ENCODE assay signal across 14 mouse cellular contexts in genomic region chr10:120787202-120787601, GRCm38 (mm10).
DNase-seq lines count a peak whose midpoint lies in the region; ATAC-seq and TF ChIP-seq lines count a peak whose summit lies in the region.
"Had no signal": no experiment of that assay in that cellular context is flagged by ENCODE, and none has a peak within 500 bp of the region (broad histone marks: within the 10 kb centered on the region; RNA-seq: fewer than 3 reads in every experiment).

No protein-coding gene starts in this region.

- 0 out of 2 replicates have a peak, but pooled peaks have one; percentile 49 for ATAC-seq in embryonic facial prominence, embryonic 11.5 days (replicated peaks; ENCODE audit: insufficient number of reproducible peaks, low FRiP score, low TSS enrichment, low read depth)
- ATAC-seq in hindbrain, embryonic 14.5 days (ENCODE audit: low FRiP score): peak; percentile 43; the same call in 1 of the 2 replicates
- no peak for ATAC-seq in neural tube, embryonic 11.5 days (ENCODE audit: insufficient read depth, low FRiP score, low TSS enrichment)
- ATAC-seq in liver, postnatal 0 days: no peak

- WGBS in embryonic facial prominence, embryonic 11.5 days: 42% methylated on average over 10 of the region's 10 CpGs
- 21% methylated on average over 10 of the region's 10 CpGs for WGBS in hindbrain, embryonic 14.5 days
- 9% methylated on average over 10 of the region's 10 CpGs for WGBS in neural tube, embryonic 11.5 days
- 67% methylated on average over 10 of the region's 10 CpGs for WGBS in liver, postnatal 0 days (ENCODE audit: insufficient replicate concordance)

- H3K4me2 ChIP-seq in embryonic facial prominence, embryonic 11.5 days (ENCODE audit: low read depth, low read length): no peak overlapping the region
- no peak overlapping the region for H3K4me2 ChIP-seq in hindbrain, embryonic 14.5 days (replicated peaks)
- no peak overlapping the region for H3K4me2 ChIP-seq in neural tube, embryonic 11.5 days (ENCODE audit: low read depth)
- no peak overlapping the region for H3K4me2 ChIP-seq in liver, postnatal 0 days (ENCODE audit: low read depth, low read length)
- H3K4me2 ChIP-seq: embryonic facial prominence, embryonic 13.5 days had no signal

- no peak overlapping the region for H3K4me3 ChIP-seq in gastrocnemius, adult 2 months
- no peak overlapping the region for H3K4me3 ChIP-seq in embryonic facial prominence, embryonic 11.5 days (ENCODE audit: low read depth, low read length)
- H3K4me3 ChIP-seq in hindbrain, embryonic 14.5 days (replicated peaks; ENCODE audit: low read length): no peak overlapping the region
- no peak overlapping the region for H3K4me3 ChIP-seq in neural tube, embryonic 11.5 days (ENCODE audit: low read depth, low read length)
- H3K4me3 ChIP-seq in liver, postnatal 0 days (ENCODE audit: low read depth, low read length): no peak overlapping the region
- H3K4me3 ChIP-seq: embryonic facial prominence, embryonic 13.5 days had no signal

- H3K27me3 ChIP-seq in embryonic facial prominence, embryonic 11.5 days (ENCODE audit: control insufficient read depth, insufficient read depth, low read length): no peaks in the 10 kb centered on the region
- no peaks in the 10 kb centered on the region for H3K27me3 ChIP-seq in hindbrain, embryonic 14.5 days (ENCODE audit: control insufficient read depth, insufficient read depth, low read length)
- H3K27me3 ChIP-seq in neural tube, embryonic 11.5 days (ENCODE audit: control insufficient read depth, insufficient read depth, low read length): no peaks in the 10 kb centered on the region
- H3K27me3 ChIP-seq in liver, postnatal 0 days (ENCODE audit: insufficient read depth, low read length): no peaks in the 10 kb centered on the region
- H3K27me3 ChIP-seq: embryonic facial prominence, embryonic 13.5 days had no signal

- DNase-seq in gastrocnemius, adult 2 months: peak; percentile 61
- no peak for DNase-seq in gastrocnemius, postnatal 36 days
- no peak for DNase-seq in embryonic facial prominence, embryonic 11.5 days (ENCODE audit: low spot score)
- DNase-seq in hindbrain, embryonic 14.5 days (ENCODE audit: low spot score): peak; percentile 44
- peak; percentile 58 for DNase-seq in neural tube, embryonic 11.5 days (ENCODE audit: low spot score)
- no peak for DNase-seq in lung, postnatal 10 days
- DNase-seq in cerebellum, adult 8-10 months: no peak
- DNase-seq in liver, postnatal 0 days: no peak
- DNase-seq: B cell, adult 2 months; cerebellum, adult 11-12 months; kidney, adult 9 months; lung, adult 2 months; thymus, postnatal 14 days had no signal

- TF ChIP-seq EP300 in liver, postnatal 0 days (IDR thresholded peaks at IDR 0.05; ENCODE audit: low read depth): no peak

- H3K4me1 ChIP-seq in embryonic facial prominence, embryonic 11.5 days (ENCODE audit: control insufficient read depth, insufficient read depth, low read length): no peaks in the 10 kb centered on the region
- peaks cover 12% of the 10 kb centered on the region for H3K4me1 ChIP-seq in hindbrain, embryonic 14.5 days (replicated peaks; ENCODE audit: control insufficient read depth, insufficient read depth, low read length)
- peaks cover 10% of the 10 kb centered on the region; the same call in 1 of the 2 replicates for H3K4me1 ChIP-seq in neural tube, embryonic 11.5 days (ENCODE audit: control insufficient read depth, insufficient read depth, low read length)
- no peaks in the 10 kb centered on the region for H3K4me1 ChIP-seq in liver, postnatal 0 days (ENCODE audit: insufficient read depth)

- no peaks in the 10 kb centered on the region for H3K9me3 ChIP-seq in embryonic facial prominence, embryonic 11.5 days (replicated peaks; ENCODE audit: control insufficient read depth, low read length)
- no peaks in the 10 kb centered on the region for H3K9me3 ChIP-seq in hindbrain, embryonic 14.5 days (ENCODE audit: control insufficient read depth, low read length)
- H3K9me3 ChIP-seq in neural tube, embryonic 11.5 days (ENCODE audit: control insufficient read depth, low read length): no peaks in the 10 kb centered on the region
- H3K9me3 ChIP-seq in liver, postnatal 0 days (ENCODE audit: low read length): no peaks in the 10 kb centered on the region
- H3K9me3 ChIP-seq: embryonic facial prominence, embryonic 13.5 days had no signal

- H3K9ac ChIP-seq in embryonic facial prominence, embryonic 11.5 days (replicated peaks; ENCODE audit: low read length): no peak overlapping the region
- H3K9ac ChIP-seq in hindbrain, embryonic 14.5 days: no peak overlapping the region
- no peak overlapping the region for H3K9ac ChIP-seq in neural tube, embryonic 11.5 days (ENCODE audit: low read length)
- H3K9ac ChIP-seq in liver, postnatal 0 days (replicated peaks): no peak overlapping the region
- H3K9ac ChIP-seq: embryonic facial prominence, embryonic 13.5 days had no signal

- H3K36me3 ChIP-seq in embryonic facial prominence, embryonic 11.5 days (replicated peaks; ENCODE audit: control insufficient read depth, insufficient read depth, low read depth, low read length): no peaks in the 10 kb centered on the region
- no peaks in the 10 kb centered on the region for H3K36me3 ChIP-seq in hindbrain, embryonic 14.5 days (replicated peaks; ENCODE audit: control insufficient read depth, insufficient read depth)
- no peaks in the 10 kb centered on the region for H3K36me3 ChIP-seq in neural tube, embryonic 11.5 days (ENCODE audit: control insufficient read depth, insufficient read depth, low read length)
- H3K36me3 ChIP-seq in liver, postnatal 0 days (replicated peaks; ENCODE audit: insufficient read depth, low read length): no peaks in the 10 kb centered on the region

- TF ChIP-seq CTCF in gastrocnemius, adult 2 months (IDR thresholded peaks at IDR 0.05): no peak
- no peak for TF ChIP-seq CTCF in liver, postnatal 0 days (IDR thresholded peaks at IDR 0.05; ENCODE audit: low read depth)

- H3K27ac ChIP-seq in gastrocnemius, adult 2 months: no peak overlapping the region
- H3K27ac ChIP-seq in embryonic facial prominence, embryonic 11.5 days (replicated peaks; ENCODE audit: low read depth, low read length): peak overlapping the region; percentile 29; the same call in 1 of the 2 replicates
- H3K27ac ChIP-seq in hindbrain, embryonic 14.5 days: no peak overlapping the region
- no peak overlapping the region for H3K27ac ChIP-seq in neural tube, embryonic 11.5 days (ENCODE audit: low read depth, low read length)
- H3K27ac ChIP-seq in liver, postnatal 0 days (ENCODE audit: low read depth): no peak overlapping the region
- H3K27ac ChIP-seq: embryonic facial prominence, embryonic 13.5 days had no signal

- intact Hi-C loops in gastrocnemius, adult 2 months (cut with DNase I): no loop called here
- intact Hi-C loops in gastrocnemius, postnatal 36 days (cut with DNase I): no loop called here

Comparison
In these comparisons a context has a peak if more than half of its experiments do, and no peak if none do; other contexts are left out.
1. DNase-seq: peak in gastrocnemius, adult 2 months (single experiment), hindbrain, embryonic 14.5 days (single experiment) and neural tube, embryonic 11.5 days (single experiment); none in gastrocnemius, postnatal 36 days (0 of 2), embryonic facial prominence, embryonic 11.5 days (single experiment), lung, postnatal 10 days (single experiment), cerebellum, adult 8-10 months (single experiment) and liver, postnatal 0 days (single experiment).
2. ATAC-seq: peak in embryonic facial prominence, embryonic 11.5 days (single experiment) and hindbrain, embryonic 14.5 days (single experiment); none in neural tube, embryonic 11.5 days (single experiment) and liver, postnatal 0 days (single experiment).